Mouse (Mus musculus): ENCODE results near the gene Cx3cr1. TPM values are rescaled to one million over a fixed set of nuclear protein-coding genes. Genes with fewer than 3 reads are reported as not detected.

The Cx3cr1 gene
- polyA plus RNA-seq, 1 experiment from 2014 or later = 10.5 TPM

GRCm38 (mm10) chr9:119978811-119979441 is 90.8 kb downstream of the Cx3cr1 start:
- no peak overlapping the region for H3K27ac ChIP-seq (replicated peaks)
- H3K4me1 ChIP-seq = peaks cover 49% of the 10 kb centered on the region
- H3K9me3 ChIP-seq (replicated peaks) = no peaks in the 10 kb centered on the region
- H3K36me3 ChIP-seq = no peaks in the 10 kb centered on the region
- no peak for ATAC-seq (ENCODE audit: low FRiP score)
- peaks cover 7% of the 10 kb centered on the region for H3K27me3 ChIP-seq (replicated peaks)
- no peak overlapping the region for H3K4me2 ChIP-seq
- no peak overlapping the region for H3K4me3 ChIP-seq (replicated peaks)
- 85% methylated on average over 6 of the region's 6 CpGs for WGBS
- H3K9ac ChIP-seq (replicated peaks) = no peak overlapping the region

- no peak overlapping the region for H3K9ac ChIP-seq (replicated peaks)
- H3K4me1 ChIP-seq = peaks cover 46% of the 10 kb centered on the region
- no peak overlapping the region for H3K4me2 ChIP-seq
- no peaks in the 10 kb centered on the region for H3K36me3 ChIP-seq
- WGBS = 59% methylated on average over 9 of the region's 9 CpGs
- no peaks in the 10 kb centered on the region for H3K9me3 ChIP-seq (replicated peaks)
- ATAC-seq (ENCODE audit: low FRiP score) = no peak
- H3K4me3 ChIP-seq (replicated peaks) = no peak overlapping the region
- H3K27ac ChIP-seq (replicated peaks) = no peak overlapping the region
- H3K27me3 ChIP-seq (replicated peaks) = peaks cover 7% of the 10 kb centered on the region
These were observed 91.4 kb downstream of the Cx3cr1 start for GRCm38 (mm10) chr9:119978151-119978810.

GRCm38 (mm10) chr9:119977557-119978060 is 92.1 kb downstream of the Cx3cr1 start:
- Histone ChIP-seq H3K27ac (replicated peaks) (no peak overlapping the region), H3K4me2 (no peak overlapping the region), H3K36me3 (no peaks in the 10 kb centered on the region), H3K4me3 (replicated peaks) (no peak overlapping the region), H3K9ac (replicated peaks) (no peak overlapping the region), H3K9me3 (replicated peaks) (no peaks in the 10 kb centered on the region), H3K27me3 (replicated peaks) (0 out of 2 replicates have a peak, but pooled peaks cover under 1% of the 10 kb centered on the region), H3K4me1 (peaks cover 39% of the 10 kb centered on the region)
- ATAC-seq (ENCODE audit: low FRiP score) = no peak
- WGBS = 49% methylated on average over 5 of the region's 5 CpGs

GRCm38 (mm10) chr9:119976704-119977556 is 92.7 kb downstream of the Cx3cr1 start:
- H3K4me2 ChIP-seq = no peak overlapping the region
- no peaks in the 10 kb centered on the region for H3K36me3 ChIP-seq
- H3K4me3 ChIP-seq (replicated peaks) = no peak overlapping the region
- peaks cover 33% of the 10 kb centered on the region for H3K4me1 ChIP-seq
- H3K27me3 ChIP-seq (replicated peaks) = no peaks in the 10 kb centered on the region
- H3K9ac ChIP-seq (replicated peaks) = no peak overlapping the region
- no peak for ATAC-seq (ENCODE audit: low FRiP score)
- WGBS = 62% methylated on average over 17 of the region's 17 CpGs
- no peak overlapping the region for H3K27ac ChIP-seq (replicated peaks)
- no peaks in the 10 kb centered on the region for H3K9me3 ChIP-seq (replicated peaks)

GRCm38 (mm10) chr9:119975286-119975685 is 94.4 kb downstream of the Cx3cr1 start:
- Histone ChIP-seq H3K27ac (replicated peaks) (no peak overlapping the region), H3K4me1 (peaks cover 32% of the 10 kb centered on the region), H3K4me2 (no peak overlapping the region), H3K4me3 (replicated peaks) (no peak overlapping the region), H3K9ac (replicated peaks) (no peak overlapping the region), H3K27me3 (replicated peaks) (no peaks in the 10 kb centered on the region), H3K36me3 (no peaks in the 10 kb centered on the region), H3K9me3 (replicated peaks) (no peaks in the 10 kb centered on the region)
- WGBS = 96% methylated on average over 4 of the region's 4 CpGs
- ATAC-seq (ENCODE audit: low FRiP score) = no peak

- no peak for ATAC-seq (ENCODE audit: low FRiP score)
- no peaks in the 10 kb centered on the region for H3K9me3 ChIP-seq (replicated peaks)
- no peak overlapping the region for H3K4me2 ChIP-seq
- H3K27me3 ChIP-seq (replicated peaks) = no peaks in the 10 kb centered on the region
- H3K27ac ChIP-seq (replicated peaks) = no peak overlapping the region
- no peaks in the 10 kb centered on the region for H3K36me3 ChIP-seq
- 86% methylated on average over 5 of the region's 5 CpGs for WGBS
- H3K4me3 ChIP-seq (replicated peaks) = no peak overlapping the region
- H3K9ac ChIP-seq (replicated peaks) = no peak overlapping the region
- H3K4me1 ChIP-seq = peaks cover 37% of the 10 kb centered on the region
These were observed 95.1 kb downstream of the Cx3cr1 start for GRCm38 (mm10) chr9:119974609-119975008.

GRCm38 (mm10) chr9:119973869-119974520 is 95.7 kb downstream of the Cx3cr1 start:
- Histone ChIP-seq H3K4me3 (replicated peaks) (no peak overlapping the region), H3K27ac (replicated peaks) (no peak overlapping the region), H3K9ac (replicated peaks) (no peak overlapping the region), H3K4me2 (no peak overlapping the region), H3K36me3 (no peaks in the 10 kb centered on the region), H3K27me3 (replicated peaks) (no peaks in the 10 kb centered on the region), H3K9me3 (replicated peaks) (no peaks in the 10 kb centered on the region), H3K4me1 (peaks cover 37% of the 10 kb centered on the region)
- ATAC-seq (ENCODE audit: low FRiP score) = no peak
- 95% methylated on average over 27 of the region's 27 CpGs for WGBS

GRCm38 (mm10) chr9:119973281-119973680 is 96.4 kb downstream of the Cx3cr1 start:
- Histone ChIP-seq H3K27ac (replicated peaks) (no peak overlapping the region), H3K4me1 (peaks cover 32% of the 10 kb centered on the region), H3K9ac (replicated peaks) (no peak overlapping the region), H3K36me3 (no peaks in the 10 kb centered on the region), H3K4me3 (replicated peaks) (no peak overlapping the region), H3K27me3 (replicated peaks) (no peaks in the 10 kb centered on the region), H3K9me3 (replicated peaks) (no peaks in the 10 kb centered on the region), H3K4me2 (no peak overlapping the region)
- WGBS = 92% methylated on average over 23 of the region's 23 CpGs
- no peak for ATAC-seq (ENCODE audit: low FRiP score)

- H3K4me3 ChIP-seq (replicated peaks) = no peak overlapping the region
- no peak overlapping the region for H3K9ac ChIP-seq (replicated peaks)
- no peaks in the 10 kb centered on the region for H3K9me3 ChIP-seq (replicated peaks)
- no peaks in the 10 kb centered on the region for H3K27me3 ChIP-seq (replicated peaks)
- 93% methylated on average over 12 of the region's 12 CpGs for WGBS
- no peak overlapping the region for H3K4me2 ChIP-seq
- no peak overlapping the region for H3K27ac ChIP-seq (replicated peaks)
- ATAC-seq (ENCODE audit: low FRiP score) = no peak
- peaks cover 25% of the 10 kb centered on the region for H3K4me1 ChIP-seq
- no peaks in the 10 kb centered on the region for H3K36me3 ChIP-seq
These were observed 97.1 kb downstream of the Cx3cr1 start for GRCm38 (mm10) chr9:119972582-119972981.

- 92% methylated on average over 10 of the region's 10 CpGs for WGBS
- Histone ChIP-seq H3K4me1 (peaks cover 21% of the 10 kb centered on the region), H3K4me3 (replicated peaks) (no peak overlapping the region), H3K4me2 (no peak overlapping the region), H3K9me3 (replicated peaks) (no peaks in the 10 kb centered on the region), H3K27me3 (replicated peaks) (no peaks in the 10 kb centered on the region), H3K27ac (replicated peaks) (no peak overlapping the region), H3K9ac (replicated peaks) (no peak overlapping the region), H3K36me3 (no peaks in the 10 kb centered on the region)
- ATAC-seq (ENCODE audit: low FRiP score) = no peak
These were observed 97.5 kb downstream of the Cx3cr1 start for GRCm38 (mm10) chr9:119972166-119972565.

All from neural tube, embryonic 15.5 days (tissue).